Mouse (Mus musculus) c-Kit-positive CD71-positive TER-119-positive erythroid progenitor cells, embryonic 14.5 days (primary cell): Measurements from ENCODE around the gene Gm20379.

ENCODE experiments used
- DNase-seq: peaks from one replicate; pipeline ENCODE4 v3.0.0-alpha.2; 2013; ENCODE audit warnings: low spot score

Gene Gm20379

DNA sequence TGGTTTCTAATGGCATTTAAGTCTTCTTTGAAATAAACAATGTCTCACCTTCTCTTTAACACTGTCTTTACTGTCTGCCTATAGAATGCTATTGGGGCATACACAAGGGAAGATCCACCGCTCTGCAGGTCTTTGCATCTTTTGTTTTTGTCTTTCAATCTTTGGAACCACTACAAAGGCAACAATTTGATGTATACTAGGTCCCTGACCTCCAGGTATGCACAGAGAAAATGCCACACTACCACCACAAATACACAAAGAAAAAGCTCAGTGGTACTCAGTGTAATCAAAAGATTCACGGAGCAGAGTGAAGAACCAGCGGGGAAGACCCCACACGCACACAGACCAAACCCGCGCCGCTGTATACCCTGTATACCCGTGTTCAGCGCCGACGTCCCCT is at the start of gene Gm20379:
Gm20379 (plus strand) TSS at position 301 of the 400 bp plus-strand sequence.
- no peak for DNase-seq

GRCm38 (mm10) chr13:92261329-92261728 is 44.5 kb upstream of the Gm20379 start:
- DNase-seq, result no peak

GRCm38 (mm10) chr13:92263566-92263965 is 42.2 kb upstream of the Gm20379 start:
- DNase-seq, result no peak

GRCm38 (mm10) chr13:92267076-92267475 is 38.7 kb upstream of the Gm20379 start:
- DNase-seq, result peak; percentile 1

DNA sequence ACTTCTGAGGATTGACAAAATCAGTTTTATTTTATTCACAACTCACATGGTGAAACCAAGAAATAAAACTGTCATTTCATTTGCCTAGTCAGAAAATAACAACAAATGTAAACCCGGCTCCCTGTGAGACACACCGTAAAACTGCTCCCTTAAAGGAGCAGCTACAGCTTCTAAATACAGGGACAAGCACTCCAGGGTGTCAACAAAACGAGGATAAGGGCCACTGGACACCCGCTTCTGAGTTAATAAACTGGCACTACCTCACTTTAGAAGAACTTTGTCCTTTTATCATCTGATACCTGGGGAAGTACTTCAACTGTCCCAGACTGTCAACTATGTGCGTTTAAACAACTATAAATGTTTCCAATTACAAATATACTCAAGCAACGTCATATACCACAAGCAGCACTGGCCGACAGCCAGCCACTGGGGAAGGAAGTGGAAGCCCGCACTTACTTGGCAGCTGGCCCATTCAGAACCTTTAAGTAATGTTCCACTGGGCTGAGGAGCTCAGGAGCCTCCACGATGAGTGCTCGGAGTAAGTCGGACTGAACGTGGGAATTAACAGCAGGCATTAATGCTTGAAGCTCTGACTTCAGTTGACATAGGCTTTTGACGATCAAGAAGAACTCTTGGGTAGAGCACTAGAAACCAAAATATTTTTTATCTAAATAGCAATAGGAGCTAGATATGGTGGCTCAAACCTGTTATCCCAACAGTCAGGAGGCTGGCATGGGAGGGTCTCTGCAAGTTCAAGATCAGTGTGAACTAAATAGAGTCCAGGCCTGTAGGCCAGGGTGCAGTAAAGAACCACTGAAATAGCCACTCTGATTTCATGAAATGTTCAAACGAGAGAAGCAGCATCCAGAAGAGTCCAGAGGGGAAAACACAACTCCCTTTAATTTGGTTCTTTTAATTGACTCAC is 31.2 kb upstream of the Gm20379 start:
- DNase-seq, result no peak

DNA sequence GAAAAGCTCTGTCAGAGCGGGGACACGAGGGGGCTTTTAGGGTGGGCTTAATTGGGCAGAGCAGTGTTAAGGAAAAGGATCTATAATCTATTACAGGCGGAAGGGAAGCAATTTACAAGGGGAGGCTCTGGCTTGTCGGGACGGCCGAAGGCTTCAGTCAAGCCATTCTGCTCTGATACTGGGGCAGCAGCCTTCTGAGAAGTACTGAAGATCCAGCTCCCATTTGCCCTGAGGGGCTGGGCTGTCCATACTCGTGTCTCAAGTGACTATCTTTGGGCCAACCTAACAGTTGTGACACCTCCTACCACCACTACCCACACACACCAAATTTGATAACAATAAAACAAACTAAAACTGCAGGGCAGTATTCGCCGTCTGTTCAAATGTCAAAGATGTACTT is 30.5 kb upstream of the Gm20379 start:
- no peak for DNase-seq

GRCm38 (mm10) chr13:92277027-92277426 is 28.8 kb upstream of the Gm20379 start:
- no peak for DNase-seq

DNA sequence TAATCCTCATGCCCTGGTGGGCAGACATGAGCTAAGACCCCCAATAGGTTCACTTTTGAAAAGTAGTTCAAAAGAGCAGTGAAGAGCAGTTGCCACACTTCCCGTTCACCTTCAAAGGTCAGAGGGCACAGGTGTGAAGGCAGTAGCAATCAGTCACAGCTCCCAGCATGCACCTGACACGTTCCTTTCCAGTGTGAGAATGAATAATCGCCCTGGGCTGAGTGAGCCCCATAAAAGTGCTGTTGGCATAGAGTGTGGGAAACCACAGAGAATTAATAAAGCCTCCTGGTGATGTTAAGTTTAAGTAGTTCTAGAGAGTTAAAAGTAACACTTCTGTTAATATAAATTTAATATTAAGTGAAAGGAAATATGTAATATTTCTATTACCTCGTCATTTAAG is 14.2 kb upstream of the Gm20379 start:
- no peak for DNase-seq

- no peak for DNase-seq
These were observed 11.9 kb upstream of the Gm20379 start for GRCm38 (mm10) chr13:92293883-92294282.

DNA sequence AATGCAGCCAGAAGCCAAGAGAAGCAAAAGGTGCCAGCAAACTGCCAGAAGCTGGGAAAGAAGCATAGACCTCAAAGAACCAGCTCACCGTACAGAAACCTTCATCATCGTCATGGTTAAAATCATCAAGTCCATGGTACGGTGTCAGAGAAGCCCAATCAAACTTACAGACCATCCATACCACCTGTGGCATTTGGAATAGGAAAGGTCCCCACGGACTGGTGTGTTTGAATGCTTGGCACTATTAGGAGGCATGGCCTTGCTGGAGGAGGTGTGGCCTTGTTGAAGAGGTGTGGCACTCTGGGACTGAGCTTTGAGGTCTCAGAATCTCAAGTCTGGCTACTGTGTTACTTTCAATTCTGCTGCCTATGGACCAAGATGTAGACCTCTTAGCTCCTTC is 9.3 kb upstream of the Gm20379 start:
- no peak for DNase-seq

GRCm38 (mm10) chr13:92297021-92297420 is 8.8 kb upstream of the Gm20379 start:
- no peak for DNase-seq

GRCm38 (mm10) chr13:92299522-92299921 is 6.3 kb upstream of the Gm20379 start:
- DNase-seq, result no peak

GRCm38 (mm10) chr13:92301754-92302153 is 4.0 kb upstream of the Gm20379 start:
- no peak for DNase-seq

GRCm38 (mm10) chr13:92302466-92302865 is 3.3 kb upstream of the Gm20379 start:
- no peak for DNase-seq

GRCm38 (mm10) chr13:92303062-92303948 is 2.5 kb upstream of the Gm20379 start:
- no peak for DNase-seq

GRCm38 (mm10) chr13:92304291-92304690 is 1.5 kb upstream of the Gm20379 start:
- DNase-seq, result no peak

DNA sequence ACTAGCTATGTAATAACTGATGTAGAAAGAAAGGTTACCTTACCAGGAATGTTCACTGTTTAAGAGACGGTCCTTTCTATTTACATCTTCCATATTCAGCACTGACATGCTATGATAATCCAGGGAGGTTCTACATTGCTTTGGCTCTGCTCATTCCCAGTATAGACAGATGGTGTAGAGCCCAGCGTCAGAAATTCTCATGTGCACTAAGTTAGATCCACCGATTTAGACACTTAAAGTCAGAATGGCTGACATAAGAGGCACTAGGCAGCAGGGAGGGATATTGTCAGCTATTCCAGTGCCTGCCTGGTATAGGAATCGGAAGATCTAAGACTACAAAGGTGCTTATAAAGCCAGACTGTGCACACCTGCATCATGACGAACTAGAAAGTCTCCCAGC is 8.8 kb downstream of the Gm20379 start:
- no peak for DNase-seq

DNA sequence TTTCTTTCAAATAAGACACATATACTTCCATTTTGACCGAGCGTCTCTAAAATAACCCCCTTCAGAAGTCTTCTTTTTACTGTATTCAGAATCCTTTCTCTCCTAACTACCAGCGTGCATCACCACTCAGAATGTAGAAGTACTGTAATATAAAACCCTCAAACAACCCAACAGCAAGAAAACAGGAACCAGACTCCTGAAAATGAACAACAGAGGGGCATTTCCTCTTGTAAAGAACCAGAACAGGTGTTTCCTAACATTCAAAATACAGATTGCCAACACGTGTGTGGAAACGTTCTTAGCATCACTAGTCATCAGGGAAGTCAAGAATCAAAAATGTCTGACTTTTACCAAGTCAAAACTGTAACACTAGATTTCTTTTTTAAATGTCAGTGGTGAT is 15.0 kb downstream of the Gm20379 start:
- no peak for DNase-seq

DNA sequence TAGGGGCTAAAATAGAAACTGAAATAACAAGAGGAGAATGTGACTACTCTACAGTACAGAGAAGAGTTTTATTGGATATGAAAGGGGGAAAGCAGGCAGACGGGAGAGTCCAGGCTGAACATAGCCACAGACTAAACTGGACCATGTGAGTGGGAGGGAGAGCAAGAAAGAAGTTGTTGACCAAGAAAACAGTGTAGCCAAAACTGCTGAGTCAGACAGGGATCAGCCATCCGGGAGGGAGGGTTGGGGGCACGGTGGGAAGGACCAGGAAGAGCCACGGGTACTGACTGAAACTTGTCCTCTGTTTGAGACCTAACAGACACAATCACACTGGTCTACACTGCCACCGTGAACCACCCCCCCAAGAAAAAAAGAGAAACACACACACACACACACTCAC is 20.2 kb downstream of the Gm20379 start:
- no peak for DNase-seq

DNA sequence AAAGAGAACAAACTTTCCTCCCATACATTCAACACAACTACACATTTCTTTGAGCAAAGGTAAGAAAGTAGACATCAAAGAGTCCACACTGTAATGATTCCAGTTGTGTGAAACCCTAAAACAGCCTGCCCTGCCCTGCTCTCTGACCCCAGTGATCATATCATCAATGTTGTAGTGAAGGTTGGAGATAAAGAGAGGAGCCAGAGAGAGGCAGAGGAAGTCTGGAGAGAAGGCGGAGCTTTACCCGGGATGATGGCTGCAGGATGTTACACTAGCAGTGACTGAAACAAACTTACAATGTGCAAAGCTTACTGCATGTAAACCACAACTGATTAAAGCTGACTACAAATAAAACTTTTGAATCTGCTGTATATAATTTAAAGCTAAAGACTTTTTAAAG is 22.2 kb downstream of the Gm20379 start:
- DNase-seq, result no peak

- no peak for DNase-seq
These were observed 24.8 kb downstream of the Gm20379 start for GRCm38 (mm10) chr13:92330621-92331020.

DNA sequence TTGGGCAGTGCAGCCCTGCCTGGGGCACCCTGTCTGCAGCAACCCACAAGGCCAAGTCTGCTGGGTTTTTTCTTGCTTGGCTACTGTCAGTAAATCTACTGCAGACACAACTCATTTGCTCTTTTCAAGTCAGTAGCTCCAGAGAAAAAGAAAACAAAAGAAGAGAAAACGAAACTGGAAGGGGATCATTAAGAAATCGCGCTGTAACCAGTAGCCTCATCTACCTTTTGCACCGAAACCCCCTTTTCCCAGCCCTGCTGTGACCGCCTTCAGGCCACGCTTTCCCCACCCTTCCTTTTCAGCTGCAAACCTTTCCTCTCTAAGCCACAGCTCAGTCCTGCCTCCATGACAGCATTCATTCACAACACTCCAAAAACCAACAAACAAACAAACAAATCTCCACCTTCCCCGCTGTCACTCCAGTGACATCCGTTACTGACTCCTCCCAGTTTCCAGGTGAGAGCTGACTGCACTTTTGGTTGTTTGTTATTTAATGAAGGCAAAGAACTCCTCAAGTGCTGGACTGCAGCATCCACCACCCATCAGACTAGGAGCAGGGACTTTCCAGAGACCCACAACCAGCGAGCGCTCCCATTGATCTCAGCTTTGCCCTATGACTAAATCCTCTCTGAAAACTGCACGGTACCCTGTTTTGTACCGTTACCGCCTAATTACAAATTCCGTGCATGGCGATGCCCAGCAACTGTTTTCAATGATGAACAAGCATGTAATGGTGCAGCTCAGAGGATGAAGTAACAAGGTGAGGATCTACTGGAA is 26.5 kb downstream of the Gm20379 start:
- no peak for DNase-seq
